Mouse (Mus musculus) stomach, postnatal 0 days (tissue): ENCODE results near the gene Commd2.

Experiments used
- CTCF ChIP-seq: IDR thresholded peaks from 2 replicates; pipeline ENCODE4 v1.5.1; 2016; ENCODE audit warnings: antibody characterized with exemption, low read depth, mild to moderate bottlenecking, moderate library complexity
- EP300 ChIP-seq: optimal IDR thresholded peaks from 2 replicates; pipeline ENCODE3; 2016; ENCODE audit warnings: antibody characterized with exemption

DNA sequence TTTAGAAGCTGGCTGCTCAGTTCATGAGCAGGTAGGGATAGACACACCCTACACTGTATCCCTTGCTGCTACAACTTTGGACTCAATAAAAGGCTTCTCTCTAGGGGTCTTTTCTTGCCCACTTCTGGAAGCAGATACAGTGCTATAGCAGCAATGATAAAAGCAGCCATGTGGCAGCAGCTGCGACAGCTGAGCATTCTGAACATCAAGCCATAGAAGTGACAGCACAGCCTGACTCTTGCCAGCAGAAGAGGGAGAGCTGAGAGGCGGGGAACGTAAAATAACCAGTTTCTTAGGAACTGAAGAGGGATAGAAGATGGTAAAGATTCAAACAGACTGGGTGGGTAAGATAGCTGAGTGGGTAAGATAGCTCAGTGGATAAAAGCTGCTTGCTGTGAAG lies 970 bp upstream of the Commd2 start:
- TF ChIP-seq CTCF (no peak), EP300 (no peak)
